Mouse (Mus musculus): Measurements from ENCODE around the gene Shc3.

The Shc3 gene

DNA sequence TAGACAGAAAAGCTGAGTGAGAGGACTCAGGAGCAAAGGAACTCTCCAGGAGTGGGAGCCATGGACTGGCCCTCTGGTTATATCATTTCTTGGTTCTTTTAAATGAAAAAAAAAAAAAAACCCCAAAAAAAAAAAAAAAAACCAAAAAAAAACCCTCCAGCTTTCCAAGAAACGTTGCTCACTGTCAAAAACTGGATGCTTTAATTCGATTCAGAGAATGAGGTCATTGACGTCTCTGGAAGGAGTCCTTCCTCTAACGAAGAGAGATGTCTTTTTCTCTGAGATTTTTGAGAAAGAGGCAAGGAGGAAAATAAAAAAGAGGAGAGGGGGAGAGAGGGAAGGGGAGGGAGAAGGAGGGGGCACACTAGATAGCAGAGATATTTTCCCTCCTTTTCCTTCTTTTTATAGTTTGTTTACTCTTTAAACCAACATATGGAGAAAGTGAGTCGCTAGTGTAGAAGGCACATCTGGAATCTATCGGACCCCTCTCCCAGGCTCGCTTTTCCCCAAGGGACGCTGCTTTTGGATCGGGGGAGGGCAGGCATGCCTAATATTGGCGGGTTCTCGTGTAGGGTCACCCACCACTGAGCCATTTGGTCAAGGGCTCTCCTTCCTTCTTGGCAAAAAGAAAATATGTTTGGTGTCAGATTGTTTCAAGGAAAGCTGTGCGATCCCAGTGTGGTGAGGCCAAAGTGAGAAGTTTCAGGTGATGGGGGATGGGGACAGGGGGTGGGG lies 157.4 kb downstream of the Shc3 start:
- DNase-seq, result no peak

DNA sequence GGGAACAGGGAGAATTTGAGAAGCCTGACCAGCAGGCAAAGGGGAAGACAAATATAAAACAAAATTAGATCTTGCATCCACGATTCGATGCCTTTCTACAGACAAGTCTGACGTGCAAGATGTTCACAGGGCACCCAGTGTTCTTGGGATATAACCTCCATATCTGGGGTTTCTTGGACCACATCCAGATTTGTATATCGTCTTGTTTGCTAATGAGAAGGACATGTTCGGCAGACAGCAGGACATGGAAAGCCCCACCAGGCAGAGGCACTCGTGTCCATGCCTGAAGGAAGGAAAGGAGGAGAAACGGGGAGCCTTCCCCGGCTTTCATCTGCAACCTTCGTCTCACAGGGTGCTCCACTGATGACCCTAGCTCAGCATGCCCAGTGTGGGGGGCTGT lies 158.0 kb downstream of the Shc3 start:
- no peak for DNase-seq

DNA sequence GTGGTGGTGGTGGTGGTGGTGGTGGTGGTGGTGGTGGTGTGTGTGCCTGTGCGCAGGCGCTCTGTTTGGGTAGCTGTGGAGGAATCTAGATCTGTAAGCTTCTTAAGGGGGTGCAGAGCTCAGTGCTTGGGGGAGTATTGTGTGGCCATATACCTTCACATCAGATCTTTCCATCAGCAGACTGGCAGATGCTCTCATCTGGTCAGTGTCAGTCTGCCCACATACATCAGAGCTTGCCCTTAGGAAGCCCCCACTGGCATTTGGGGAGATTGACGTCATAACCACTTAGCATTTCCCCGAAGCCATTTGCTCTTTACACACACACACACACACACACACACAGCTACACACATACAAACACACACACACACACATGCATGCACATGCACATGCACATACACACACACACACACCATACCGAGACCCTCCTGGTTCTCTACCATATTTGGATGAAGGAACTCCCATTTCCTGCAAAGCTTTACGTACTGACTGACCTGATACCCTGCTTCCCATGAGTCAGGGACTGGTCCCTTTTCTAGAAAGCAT lies 159.2 kb downstream of the Shc3 start:
- no peak for DNase-seq

GRCm38 (mm10) chr13:51408519-51409001 lies 160.7 kb downstream of the Shc3 start, which contains the start of gene S1pr3:
S1pr3 (plus strand) TSS chr13:51408639.
- DNase-seq, result peak; percentile 19

DNA sequence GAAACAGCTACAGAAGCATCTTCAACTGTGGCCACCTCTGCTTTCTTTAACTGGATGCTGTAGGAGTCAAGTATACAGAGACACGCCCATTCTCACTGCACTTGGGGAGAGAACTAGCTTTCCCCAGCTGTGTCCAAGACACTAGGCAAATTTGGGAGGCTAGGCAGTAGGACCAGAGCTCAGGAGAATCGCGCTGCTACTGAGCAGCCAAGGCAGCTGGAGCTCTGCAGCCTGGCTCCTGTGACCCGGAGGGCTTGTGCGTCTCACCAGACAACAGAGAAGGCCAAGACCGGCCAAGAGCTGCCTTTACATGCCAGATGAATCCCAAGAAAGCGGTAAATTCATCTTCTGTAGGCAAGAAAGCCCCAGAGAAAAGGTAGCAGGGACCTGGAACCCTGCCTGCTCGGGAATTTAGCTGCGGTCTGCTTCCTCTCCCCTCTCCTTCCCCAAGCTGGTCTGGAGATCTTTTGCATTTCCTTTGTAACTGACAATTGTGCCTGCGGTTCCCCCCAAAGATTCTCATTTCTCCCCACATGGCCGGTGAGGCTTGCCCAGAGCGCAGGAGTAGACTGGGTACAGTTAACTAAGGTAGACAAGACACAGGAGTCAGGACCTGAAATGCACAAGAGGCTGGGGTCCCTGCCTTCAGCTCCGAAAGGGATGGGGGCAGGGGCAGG lies 161.5 kb downstream of the Shc3 start:
- no peak for DNase-seq

- DNase-seq, result no peak
These were observed 163.4 kb downstream of the Shc3 start for GRCm38 (mm10) chr13:51405731-51406320.

GRCm38 (mm10) chr13:51404566-51404965 lies 164.7 kb downstream of the Shc3 start:
- no peak for DNase-seq

GRCm38 (mm10) chr13:51400736-51401501 lies 168.3 kb downstream of the Shc3 start:
- DNase-seq, result peak; percentile 63

DNA sequence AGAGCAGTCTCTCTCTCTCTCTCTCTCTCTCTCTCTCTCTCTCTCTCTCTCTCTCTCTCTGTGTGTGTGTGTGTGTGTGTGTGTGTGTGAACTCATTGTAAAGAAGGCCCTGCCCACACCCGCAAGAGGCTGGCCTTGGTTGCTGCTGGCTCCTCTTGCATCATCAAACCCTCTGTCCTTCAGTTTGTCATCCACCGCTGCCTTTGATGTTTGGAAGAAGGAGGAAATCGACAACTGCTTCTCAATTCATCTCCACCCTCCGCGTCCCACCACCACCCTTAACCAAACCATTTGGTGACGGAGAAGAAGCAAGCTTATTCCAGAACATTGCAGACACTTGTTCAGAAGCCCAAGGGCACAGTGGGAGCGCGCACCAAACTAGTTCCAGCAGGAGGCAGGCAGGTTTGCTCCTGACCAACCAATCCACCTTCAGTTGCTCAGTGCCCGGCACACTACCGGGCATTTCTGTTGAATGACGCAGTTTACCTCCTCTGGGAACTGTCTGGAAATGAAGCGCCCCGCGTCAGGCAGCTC lies 169.0 kb downstream of the Shc3 start:
- DNase-seq, result peak; percentile 17

DNA sequence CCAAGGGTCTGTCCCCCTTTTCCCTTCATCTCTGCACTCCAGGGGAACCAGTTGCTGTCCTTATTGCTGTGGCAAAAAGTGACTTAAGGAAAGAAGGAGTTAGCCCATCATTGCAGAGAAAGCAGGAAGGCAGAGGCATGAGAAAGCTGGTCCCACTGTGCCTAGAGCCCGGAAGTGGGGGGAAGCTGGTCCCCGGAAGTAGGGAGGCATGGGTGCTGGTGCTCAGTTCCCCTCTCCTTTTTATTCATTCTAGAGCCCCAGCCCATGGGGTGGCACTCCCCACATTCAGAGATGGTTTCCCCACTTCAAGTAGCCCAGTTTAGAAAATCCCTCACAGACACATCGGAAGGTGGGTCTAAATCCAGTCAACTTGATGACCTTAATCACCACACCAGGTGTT lies 169.7 kb downstream of the Shc3 start:
- DNase-seq, result no peak

DNA sequence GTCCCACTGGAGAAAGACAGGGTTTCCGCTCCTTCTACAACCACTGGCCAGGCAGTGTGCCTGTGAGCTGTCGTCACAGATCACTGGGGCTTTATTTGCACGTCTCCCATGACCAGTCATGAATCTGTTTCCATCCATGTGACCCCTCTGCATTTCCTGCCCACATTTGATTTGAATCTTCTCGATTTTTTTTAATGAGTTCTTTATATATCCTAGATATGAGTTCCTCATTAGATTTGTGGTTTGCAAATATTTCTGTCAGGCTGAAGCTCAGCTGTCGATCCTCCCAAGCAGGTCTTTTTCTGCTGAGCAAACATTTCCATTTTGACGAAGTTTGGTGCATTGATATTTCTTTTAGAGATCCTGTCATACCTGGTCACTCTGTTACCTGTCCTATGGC lies 171.4 kb downstream of the Shc3 start:
- no peak for DNase-seq

DNA sequence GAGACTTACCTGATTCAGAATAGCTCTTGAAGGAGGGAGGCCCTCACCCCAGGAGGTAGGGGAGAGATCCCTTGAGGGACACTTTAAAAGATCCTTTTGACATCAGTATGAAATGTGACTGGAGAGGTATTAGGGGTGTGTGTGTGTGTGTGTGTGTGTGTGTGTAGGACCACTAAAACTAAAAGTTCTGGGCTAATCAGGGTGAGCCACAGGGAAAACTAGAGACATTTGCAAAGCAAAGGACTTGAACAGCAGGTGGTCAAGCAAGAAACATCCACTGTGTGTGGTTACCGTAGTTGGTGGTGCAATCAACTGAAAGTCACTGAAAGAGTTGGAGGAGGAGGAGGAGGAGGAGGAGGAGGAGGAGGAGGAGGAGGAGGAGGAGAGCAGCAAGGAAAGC lies 177.0 kb downstream of the Shc3 start:
- no peak for DNase-seq

DNA sequence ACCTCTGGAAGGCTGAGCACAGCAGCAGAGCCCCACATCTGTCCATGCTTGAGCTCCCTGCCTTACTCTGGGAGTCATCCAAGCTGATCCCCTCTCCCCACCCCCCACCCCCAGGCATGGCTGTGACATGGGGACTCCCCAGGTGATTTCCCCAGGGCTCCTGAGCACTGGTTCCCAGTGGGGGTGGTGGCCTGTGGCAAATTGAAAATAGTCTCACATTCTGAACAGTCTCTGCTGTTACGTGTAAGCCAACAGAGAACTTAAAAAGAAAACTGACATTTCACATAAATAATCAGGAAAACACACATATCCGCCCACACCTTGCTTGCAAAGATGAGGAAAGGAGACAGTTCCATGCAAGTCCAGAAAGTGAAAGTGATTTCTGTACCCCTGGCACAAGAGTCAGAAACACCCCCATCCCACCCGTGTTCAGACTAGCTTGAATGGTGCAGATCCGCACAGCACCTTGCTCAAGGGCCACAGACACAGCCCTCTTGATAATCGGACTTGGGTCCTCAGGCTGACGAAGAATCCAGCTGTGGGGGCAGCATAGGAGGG lies 177.8 kb downstream of the Shc3 start:
- no peak for DNase-seq

- no peak for DNase-seq
These were observed 178.8 kb downstream of the Shc3 start for GRCm38 (mm10) chr13:51390398-51390797.

DNA sequence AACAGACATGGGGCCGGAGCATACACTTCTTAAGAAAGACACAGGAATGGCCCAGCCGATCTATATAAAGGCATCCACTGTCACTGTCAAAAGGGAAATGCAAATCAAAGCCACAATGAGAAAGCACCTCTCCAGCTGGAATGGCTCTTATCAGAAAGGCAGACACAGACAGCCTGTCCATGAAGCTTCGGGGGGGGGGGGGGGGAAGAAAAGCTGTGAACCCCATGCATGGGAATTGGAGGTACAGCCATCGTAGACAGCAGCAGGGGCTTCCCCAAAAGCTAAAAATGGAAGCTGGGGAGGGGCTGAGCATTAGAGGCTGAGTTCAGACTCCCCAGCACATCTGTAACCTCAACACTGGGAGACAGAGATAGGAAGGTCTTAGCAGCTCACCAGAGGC lies 181.3 kb downstream of the Shc3 start:
- DNase-seq, result no peak

DNA sequence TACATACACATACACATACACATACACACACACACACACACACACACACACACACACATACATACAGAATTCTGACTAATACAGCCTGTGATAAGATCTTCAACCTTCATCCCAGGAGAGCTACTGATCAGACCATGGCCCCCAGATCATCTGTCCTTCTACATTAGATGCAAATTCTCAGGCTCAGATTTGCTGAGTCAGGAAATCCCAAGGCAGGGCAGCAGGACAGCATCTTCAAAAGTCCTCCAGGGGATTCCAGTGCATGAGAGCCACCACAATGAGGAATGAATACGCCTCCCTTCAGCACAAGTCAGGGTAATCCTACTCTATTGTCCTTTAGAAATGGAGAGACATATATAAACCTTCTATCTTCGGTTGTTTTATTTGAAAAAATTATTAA lies 184.3 kb downstream of the Shc3 start:
- no peak for DNase-seq

GRCm38 (mm10) chr13:51381498-51381897 lies 187.7 kb downstream of the Shc3 start:
- no peak for DNase-seq
